Mouse (Mus musculus) E14TG2a.4 (cell line): Measurements from ENCODE around the gene Abcc3.

Source experiments
- CTCF ChIP-seq: conservative IDR thresholded peaks from 2 replicates; pipeline ENCODE4 v1.5.1; 2014; ENCODE audit warnings: low read length
- POU5F1 ChIP-seq: IDR thresholded peaks from 2 replicates; pipeline ENCODE4 v1.6.1; 2014; ENCODE audit warnings: low read length, borderline replicate concordance

GRCm38 (mm10) chr11:94324618-94325017, 68.2 kb downstream of the Abcc3 start:
- TF ChIP-seq CTCF, result no peak
- no peak for TF ChIP-seq POU5F1
